Mouse (Mus musculus): ENCODE measurements at regions not wholly inside any gene's neighbourhood (a gene's known extent, or its start where the extent isn't known, plus 50 kb on each side); places are given as distances from the start of the nearest gene placed in this dataset.
A peak's percentile ranks its signal among the peaks of the same experiment; 100 is the strongest.

- no peak for DNase-seq (ENCODE audit: low spot score in 2 of 2)
Observed at GRCm38 (mm10) chr10:100685748-100686147, 95.5 kb downstream of the 1700017N19Rik start.

DNA sequence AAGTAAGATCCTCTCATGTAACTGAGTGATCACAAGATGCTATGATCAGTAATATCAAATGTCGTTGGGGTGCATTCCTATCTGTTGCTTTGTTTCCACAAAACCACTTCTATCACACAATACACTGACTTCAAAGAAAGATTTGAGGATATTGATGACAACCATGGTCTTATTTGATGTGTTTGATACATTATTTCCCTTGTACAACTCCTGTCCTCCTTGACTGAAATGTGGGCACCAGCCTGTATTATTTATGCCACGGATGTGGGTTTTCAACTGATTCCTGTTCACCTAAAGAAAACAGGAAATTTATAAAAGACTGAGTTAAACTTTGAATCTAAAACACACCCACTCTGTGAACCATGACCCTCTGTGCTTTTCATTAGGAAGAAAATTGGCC lies 105.7 kb downstream of the 1700017N19Rik start:
- DNase-seq (ENCODE audit: low spot score in 2 of 2) = no peak

- no peak for DNase-seq (ENCODE audit: low spot score in 2 of 2)
Observed at GRCm38 (mm10) chr10:100699206-100699605, 108.9 kb downstream of the 1700017N19Rik start.

DNA sequence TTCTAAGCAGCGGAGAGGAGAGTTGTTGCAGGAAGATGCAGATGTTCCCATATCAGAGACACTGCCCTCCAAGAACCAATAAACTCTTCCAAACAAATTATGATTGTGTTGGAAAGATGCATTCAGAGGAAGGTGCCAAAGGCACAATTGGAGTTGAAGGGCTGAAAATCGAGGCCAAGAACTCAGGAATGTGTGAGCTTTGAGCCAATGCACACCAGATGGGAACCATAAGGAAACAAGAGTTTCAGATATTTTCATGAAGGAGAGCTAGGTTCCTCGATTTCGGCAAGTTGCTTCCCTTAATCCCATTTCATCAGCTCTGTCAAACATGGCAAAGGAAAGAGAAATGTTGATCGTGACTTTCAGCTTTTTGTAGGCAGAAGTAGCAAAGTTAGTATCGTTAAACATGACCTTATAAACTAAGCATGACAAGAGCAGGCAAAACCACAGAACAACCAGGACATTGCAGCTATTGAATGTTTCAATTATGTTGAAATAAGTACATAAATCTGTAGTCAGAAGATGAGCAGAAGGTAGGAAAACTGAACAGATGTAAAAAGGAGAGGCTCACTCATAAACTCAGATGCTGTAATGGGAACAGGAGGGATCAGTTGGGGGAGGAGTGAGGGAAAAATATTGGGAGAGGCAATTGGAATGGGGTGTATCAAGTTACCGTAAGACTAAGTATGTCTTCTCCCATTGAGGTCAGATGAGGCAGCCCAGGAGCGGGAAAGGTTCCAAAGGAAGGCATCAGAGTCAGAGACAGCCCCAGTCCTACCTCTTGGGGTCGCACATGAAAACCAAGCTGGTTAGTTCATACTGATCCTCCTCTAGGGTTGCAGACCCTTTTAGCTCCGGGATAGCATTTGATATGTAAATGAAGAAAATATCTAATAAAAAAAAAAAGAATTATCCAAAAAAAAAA lies 110.3 kb downstream of the 1700017N19Rik start:
- DNase-seq (ENCODE audit: low spot score in 2 of 2) = no peak

DNA sequence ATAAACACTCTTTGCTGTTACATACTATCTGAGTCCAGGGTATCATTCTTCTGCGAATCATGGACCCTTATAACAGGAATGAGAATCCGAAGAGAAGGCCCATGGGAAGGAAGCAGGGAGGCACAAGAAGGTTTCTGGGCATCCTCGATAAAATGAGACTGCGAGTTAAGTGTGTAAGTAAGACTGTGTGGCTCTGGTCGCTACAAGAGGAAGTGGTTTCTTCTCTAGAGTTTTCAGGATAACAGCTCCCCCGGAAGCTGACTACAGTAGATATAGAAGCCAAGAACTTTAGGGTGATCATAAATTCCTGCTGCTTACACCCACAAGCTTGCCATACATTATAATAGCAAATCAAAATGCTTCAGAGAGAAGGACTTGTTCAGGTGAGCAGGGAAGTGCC lies 111.7 kb downstream of the 1700017N19Rik start:
- DNase-seq (ENCODE audit: low spot score in 2 of 2) = no peak

DNA sequence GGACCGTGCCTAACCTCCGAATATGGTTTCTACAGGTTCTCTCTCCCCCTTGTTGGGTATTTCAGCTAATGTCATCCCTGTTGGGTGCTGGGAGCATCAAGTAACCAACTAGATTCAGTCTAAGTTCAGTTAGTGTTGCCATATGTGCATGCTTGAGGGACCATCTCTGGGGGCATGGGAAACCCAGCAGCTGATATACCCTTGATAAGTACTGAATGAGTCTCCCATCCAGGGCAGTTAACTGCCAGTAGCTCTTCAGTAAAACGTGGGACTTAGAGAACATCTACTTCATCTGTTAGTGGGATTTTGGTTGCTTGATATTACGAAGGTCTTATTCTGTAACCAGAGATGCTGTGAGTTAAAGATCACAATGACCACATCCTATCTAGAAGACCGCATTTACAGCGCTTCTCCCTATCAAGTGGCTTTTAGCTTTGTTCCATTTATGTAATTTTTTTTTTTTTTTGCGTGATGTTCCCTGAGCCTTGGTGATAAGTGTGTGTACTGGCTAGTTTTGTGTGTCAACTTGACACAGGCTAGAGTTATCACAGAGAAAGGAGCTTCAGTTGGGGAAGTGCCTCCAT lies 125.9 kb downstream of the 1700017N19Rik start:
- no peak for DNase-seq (ENCODE audit: low spot score in 2 of 2)

- no peak for DNase-seq (ENCODE audit: low spot score in 2 of 2)
Observed at GRCm38 (mm10) chr10:100718574-100718973, 128.3 kb downstream of the 1700017N19Rik start.

DNA sequence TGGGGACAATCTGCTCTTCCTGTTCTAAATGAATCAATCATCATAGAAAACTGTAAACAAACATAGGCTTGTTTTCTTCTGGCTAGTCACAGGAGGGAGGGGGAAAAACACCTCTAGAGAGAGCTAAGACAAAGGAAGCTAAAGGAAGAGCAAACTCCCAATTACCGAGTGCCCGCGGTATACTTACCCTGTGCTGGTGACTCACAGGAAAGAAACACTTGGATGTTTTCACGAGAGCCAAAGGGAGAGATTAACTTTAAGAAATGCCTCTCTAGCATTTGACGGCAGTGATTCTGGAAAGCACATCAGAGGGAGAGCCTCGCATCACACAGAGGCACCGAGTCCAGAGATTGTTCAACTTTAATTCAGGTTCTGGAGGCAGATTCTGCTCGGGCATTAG lies 151.0 kb downstream of the 1700017N19Rik start:
- no peak for DNase-seq (ENCODE audit: low spot score in 2 of 2)

DNA sequence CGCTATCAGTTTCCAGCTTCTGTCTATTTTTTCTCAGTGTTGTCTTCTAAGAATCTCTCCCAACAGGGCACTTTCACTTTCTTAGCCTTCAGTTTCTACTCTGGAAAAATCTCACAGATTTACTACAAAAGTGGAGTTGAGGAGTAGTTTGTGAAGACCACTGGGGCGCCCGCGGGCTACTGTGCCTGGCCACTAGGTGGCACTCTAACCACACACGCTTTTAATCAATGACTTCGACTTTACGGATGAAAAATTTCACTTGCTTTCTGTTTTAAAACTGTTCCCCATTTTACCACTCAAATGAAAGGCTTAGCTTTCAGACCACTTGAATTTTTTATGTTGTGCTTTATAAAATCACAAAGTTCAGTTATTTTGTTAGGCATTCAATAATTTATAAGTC lies 151.8 kb downstream of the 1700017N19Rik start:
- DNase-seq (ENCODE audit: low spot score in 2 of 2) = peak; percentile 22 to 67

DNA sequence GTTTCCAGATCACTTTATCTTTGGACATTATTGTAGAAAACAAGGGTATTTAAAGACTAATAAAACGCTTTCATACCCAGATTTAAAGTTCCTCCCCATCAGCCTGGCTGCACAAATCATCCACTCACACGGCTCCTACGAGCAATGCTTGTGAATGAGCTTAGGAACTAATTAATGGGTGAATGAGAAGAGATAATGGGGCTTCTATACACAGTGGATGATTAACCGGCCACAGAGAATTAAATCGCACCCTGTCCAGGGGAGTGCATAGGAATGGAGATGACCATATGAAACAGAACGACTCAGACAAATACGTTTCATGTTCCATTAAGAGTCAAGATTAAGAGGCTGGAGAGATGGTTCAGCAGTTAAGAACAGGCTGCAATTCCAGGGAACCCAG lies 155.9 kb downstream of the 1700017N19Rik start:
- no peak for DNase-seq (ENCODE audit: low spot score in 2 of 2)

GRCm38 (mm10) chr10:100754957-100755356 lies 164.7 kb downstream of the 1700017N19Rik start:
- no peak for DNase-seq (ENCODE audit: low spot score in 2 of 2)

DNA sequence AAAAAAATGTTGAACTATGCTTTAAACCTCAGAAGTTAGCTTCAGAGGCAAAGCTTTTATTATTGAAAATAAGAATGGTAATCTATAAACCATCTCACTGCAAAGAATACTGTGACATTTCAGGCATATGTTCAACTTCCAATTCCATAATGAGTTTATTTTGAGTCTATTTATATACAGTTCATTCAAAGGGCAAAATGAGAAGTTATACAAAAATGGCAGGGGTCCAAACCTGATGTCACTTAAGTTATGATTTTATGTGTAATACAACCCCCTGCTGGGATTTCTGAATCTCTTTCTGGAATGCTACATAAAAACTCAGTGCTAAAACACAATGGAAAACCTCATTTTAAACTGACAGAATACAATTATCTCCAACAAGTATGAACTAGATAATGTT lies 184.0 kb downstream of the 1700017N19Rik start:
- no peak for DNase-seq (ENCODE audit: low spot score in 2 of 2)

DNA sequence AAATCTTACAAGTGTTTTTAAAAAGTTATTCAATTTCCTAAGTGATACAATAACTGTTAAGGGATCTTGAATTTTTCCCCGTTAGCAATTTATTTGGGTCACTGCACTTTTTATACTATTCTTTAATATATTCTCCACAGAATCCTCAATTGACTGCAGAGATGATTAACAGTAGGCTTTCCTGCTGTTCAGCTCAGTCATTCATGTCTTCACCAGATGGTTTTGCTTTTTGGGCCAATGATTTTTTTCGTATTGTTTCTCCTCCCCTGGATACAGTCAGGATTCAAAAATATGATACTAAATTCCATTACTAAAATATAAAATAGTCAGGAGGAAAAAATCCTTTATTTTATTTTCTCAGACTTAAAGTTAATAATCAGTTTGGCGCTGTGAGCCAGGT lies 201.9 kb downstream of the 1700017N19Rik start:
- DNase-seq (ENCODE audit: low spot score in 2 of 2) = no peak

DNA sequence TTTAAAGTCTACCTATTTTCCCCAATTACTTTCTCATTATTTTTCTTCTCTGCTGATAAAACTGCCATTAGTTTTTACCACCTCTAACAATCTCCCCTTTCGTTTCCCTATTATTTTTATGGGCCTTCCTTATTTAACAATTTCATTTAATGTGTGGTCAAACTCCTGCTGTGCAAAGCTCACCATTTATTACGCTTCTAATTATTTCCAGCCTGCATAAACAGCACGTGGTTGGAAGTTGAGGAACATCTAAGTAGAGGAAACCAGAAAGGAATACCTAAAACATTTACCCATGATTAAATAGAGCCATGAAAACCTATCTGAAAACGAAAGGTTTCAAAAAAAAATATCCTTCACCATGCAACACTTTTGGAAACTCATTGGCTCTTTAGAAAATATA lies 202.3 kb downstream of the 1700017N19Rik start:
- DNase-seq (ENCODE audit: low spot score in 2 of 2) = no peak

DNA sequence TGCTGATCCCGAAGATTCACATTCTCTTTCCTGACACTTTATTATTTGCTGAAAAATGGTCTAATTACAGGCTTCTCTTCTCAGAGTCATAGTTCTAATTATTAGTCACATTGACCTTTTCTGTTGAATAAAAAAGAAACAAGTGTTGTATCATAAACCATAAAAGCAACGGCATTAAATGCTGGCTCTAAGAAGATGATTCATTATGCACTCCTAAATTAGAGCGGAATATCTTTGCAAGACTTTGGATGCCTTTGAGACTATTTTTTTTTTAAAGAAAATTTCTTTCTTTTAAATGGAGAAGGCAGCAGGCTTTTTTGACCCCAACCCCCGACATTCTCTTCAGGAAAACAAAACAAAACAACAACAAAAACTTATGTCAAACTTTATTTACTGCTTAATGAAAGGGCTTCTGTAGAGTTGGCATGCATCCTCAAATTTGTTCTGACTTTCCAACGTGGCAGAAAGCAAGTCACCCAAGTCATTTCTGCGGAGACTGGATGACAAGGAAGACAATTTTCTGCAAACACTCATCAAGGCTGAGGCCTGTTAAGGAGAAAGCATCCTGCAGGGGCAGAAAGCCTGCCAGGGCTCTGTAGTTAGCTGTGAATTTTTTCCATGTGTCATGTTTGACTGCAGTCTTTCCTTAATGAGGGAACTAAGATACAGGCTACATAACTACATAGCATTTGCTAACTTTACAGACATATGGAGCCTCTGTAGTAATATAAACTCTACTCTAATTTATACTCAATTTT lies 205.1 kb downstream of the 1700017N19Rik start:
- no peak for DNase-seq (ENCODE audit: low spot score in 2 of 2)

- no peak for DNase-seq (ENCODE audit: low spot score in 2 of 2)
Observed at GRCm38 (mm10) chr10:100811639-100812038, 221.4 kb downstream of the 1700017N19Rik start.

DNA sequence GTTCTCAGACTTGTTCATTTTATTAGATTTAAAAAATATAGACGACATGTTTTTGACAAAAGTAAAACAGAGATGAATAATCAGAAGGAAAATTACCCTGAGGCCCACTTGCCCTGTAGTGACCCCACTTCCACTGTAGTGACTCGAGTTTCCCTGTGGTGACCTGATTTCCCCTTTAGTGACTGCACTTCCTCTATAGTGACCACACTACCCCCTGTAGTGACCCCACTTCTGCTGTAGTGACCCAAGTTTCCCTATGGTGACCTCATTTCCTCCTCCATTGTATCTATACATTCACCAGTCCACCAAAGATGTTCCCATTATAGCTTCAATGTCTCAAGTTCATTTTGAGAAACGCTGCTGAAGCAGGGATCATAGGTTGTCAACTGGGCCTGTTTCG lies 244.5 kb downstream of the 1700017N19Rik start:
- DNase-seq (ENCODE audit: low spot score in 2 of 2) = no peak

DNA sequence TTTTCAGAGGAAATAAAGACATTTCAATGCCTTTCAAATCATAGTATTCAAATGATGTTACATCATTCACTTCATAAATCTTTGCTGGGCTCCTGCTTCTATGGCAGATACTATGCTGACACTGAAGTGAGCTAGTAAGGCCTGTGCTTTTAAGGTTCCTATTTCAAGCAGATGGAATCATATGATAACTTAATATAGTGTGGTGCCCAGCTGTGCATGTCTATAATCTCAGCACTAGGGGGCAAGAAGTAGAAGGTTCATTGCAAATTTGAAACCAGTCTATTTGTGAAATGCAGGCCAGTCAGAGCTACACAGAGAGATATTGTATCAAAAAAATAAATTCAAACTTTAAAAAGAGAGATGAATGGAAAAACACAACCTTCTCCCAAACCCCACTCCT lies 262.9 kb downstream of the 1700017N19Rik start:
- DNase-seq (ENCODE audit: low spot score in 2 of 2) = no peak

DNA sequence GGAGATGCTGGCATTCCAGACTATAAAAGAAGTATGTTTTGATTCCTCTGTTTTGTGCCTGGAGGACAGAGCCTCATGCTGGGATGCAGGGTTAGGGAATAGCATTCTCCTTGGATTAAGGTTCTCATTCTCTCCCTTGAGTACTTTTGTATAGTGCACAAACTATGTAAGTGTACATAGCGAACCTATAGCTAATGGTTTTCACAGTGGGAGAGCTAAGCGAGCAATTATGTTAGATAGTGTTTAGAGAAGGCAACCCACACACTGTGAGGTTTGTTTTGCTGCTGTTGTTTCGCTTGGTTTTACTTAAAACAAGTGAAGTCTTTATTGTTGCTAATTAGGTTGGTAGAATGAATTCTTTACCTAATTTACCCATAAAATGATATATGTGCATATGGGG lies 266.2 kb downstream of the 1700017N19Rik start:
- DNase-seq (ENCODE audit: low spot score in 2 of 2) = no peak

GRCm38 (mm10) chr10:100865501-100866181 lies 275.4 kb downstream of the 1700017N19Rik start:
- no peak for DNase-seq (ENCODE audit: low spot score in 2 of 2)

- DNase-seq (ENCODE audit: low spot score in 2 of 2) = no peak
Observed at GRCm38 (mm10) chr10:100868360-100868916, 278.2 kb downstream of the 1700017N19Rik start.

GRCm38 (mm10) chr10:100882584-100882983 lies 292.3 kb downstream of the 1700017N19Rik start:
- DNase-seq (ENCODE audit: low spot score in 2 of 2) = no peak
